Mouse (Mus musculus): ENCODE measurements around the gene Csnk1e. TPM values are rescaled to one million over a fixed set of nuclear protein-coding genes. Genes with fewer than 3 reads are reported as not detected.

The Csnk1e gene
- polyA plus RNA-seq, 1 experiment from 2014 or later, result 193 TPM

DNA sequence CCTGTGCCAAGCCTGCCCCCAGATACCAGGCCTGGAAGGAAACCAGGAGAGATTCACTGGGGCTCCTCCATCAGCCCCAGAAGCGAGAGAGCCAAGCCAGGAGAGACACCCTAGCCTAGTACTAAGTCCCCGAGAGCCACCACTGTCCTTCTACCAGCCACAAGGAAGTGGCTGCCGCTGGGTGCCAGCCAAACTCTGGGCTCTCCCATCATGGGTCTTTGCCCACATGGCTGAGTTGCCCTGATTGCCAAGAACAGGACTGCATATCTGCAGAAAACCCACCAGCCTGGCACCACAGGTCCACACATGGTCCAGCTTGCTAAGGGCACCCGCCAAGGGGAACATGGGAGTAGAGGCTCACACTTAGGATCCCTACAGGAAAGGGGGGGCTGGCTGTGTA lies 15.1 kb downstream of the Csnk1e start:
- Histone ChIP-seq H3K4me3 (ENCODE audit: low read depth, low read length) (peak overlapping the region; percentile 66), H3K4me1 (ENCODE audit: control insufficient read depth, insufficient read depth, low read length) (peaks cover 62% of the 10 kb centered on the region), H3K4me2 (ENCODE audit: low read length) (peak overlapping the region; percentile 99), H3K27me3 (ENCODE audit: control insufficient read depth, insufficient read depth, low read depth, low read length) (no peaks in the 10 kb centered on the region), H3K9ac (ENCODE audit: low read depth, low read length) (peak overlapping the region; percentile 97), H3K27ac (ENCODE audit: low read length) (no peak overlapping the region; the same call in 1 of the 2 replicates), H3K36me3 (ENCODE audit: control insufficient read depth, insufficient read depth, low read length) (peaks cover 10% of the 10 kb centered on the region; the same call in 1 of the 2 replicates), H3K9me3 (replicated peaks; ENCODE audit: control insufficient read depth, low read length, poor library complexity, severe bottlenecking) (no peaks in the 10 kb centered on the region)
- ATAC-seq, result no peak
- WGBS, result 55% methylated on average over 4 of the region's 4 CpGs

DNA sequence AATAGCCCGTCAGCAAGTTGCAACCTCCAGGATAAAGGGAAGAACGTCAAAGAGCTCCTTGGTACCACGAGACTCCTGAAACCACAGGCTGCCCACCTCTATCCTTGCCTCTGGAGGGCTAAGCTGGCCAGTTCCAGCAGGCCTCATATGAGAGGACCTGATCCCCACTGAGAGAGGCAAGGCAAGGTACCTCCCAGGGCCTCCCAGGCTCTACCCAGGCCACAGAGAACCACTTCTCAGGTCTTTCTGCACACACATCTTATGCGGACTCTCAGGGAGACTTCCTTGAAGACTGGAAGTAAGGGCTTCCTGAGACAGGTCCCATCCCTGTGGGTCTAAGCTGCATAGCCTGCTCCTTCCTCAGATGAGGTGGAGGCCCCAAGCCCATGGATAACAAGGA lies 16.0 kb downstream of the Csnk1e start:
- peaks cover 11% of the 10 kb centered on the region; the same call in 1 of the 2 replicates for H3K36me3 ChIP-seq (ENCODE audit: control insufficient read depth, insufficient read depth, low read length)
- H3K9ac ChIP-seq (ENCODE audit: low read depth, low read length), result no peak overlapping the region
- peaks cover 66% of the 10 kb centered on the region for H3K4me1 ChIP-seq (ENCODE audit: control insufficient read depth, insufficient read depth, low read length)
- no peak overlapping the region for H3K27ac ChIP-seq (ENCODE audit: low read length)
- no peaks in the 10 kb centered on the region for H3K27me3 ChIP-seq (ENCODE audit: control insufficient read depth, insufficient read depth, low read depth, low read length)
- 78% methylated on average over 4 of the region's 4 CpGs for WGBS
- peak overlapping the region; percentile 66; the same call in 1 of the 2 replicates for H3K4me3 ChIP-seq (ENCODE audit: low read depth, low read length)
- ATAC-seq, result no peak
- no peaks in the 10 kb centered on the region for H3K9me3 ChIP-seq (replicated peaks; ENCODE audit: control insufficient read depth, low read length, poor library complexity, severe bottlenecking)
- H3K4me2 ChIP-seq (ENCODE audit: low read length), result peak overlapping the region; percentile 99

DNA sequence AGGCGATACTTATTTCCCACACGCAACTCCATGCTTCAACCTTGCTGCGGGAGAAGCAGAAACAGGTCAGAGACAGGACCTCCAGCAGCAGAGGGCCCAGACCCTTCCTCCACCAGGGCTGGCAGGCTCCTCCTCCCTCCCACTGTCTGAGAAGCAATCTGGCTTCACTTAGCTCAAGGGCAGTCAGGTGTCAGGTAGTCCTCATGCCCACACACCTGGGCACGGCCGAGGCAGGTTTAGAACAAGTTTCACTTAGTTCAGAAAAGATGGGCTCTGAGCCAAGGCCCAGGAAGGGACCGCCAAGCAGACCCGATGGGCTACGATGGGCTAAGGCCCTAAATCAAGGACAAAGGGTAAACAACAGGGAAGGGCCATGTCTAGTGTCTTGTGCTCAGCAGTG lies 16.6 kb downstream of the Csnk1e start:
- Histone ChIP-seq H3K4me1 (ENCODE audit: control insufficient read depth, insufficient read depth, low read length) (peaks cover 66% of the 10 kb centered on the region), H3K27ac (ENCODE audit: low read length) (no peak overlapping the region), H3K36me3 (ENCODE audit: control insufficient read depth, insufficient read depth, low read length) (peaks cover 16% of the 10 kb centered on the region; the same call in 1 of the 2 replicates), H3K9ac (ENCODE audit: low read depth, low read length) (peak overlapping the region; percentile 18; the same call in 1 of the 2 replicates), H3K4me2 (ENCODE audit: low read length) (peak overlapping the region; percentile 99; the same call in 1 of the 2 replicates), H3K9me3 (replicated peaks; ENCODE audit: control insufficient read depth, low read length, poor library complexity, severe bottlenecking) (no peaks in the 10 kb centered on the region), H3K27me3 (ENCODE audit: control insufficient read depth, insufficient read depth, low read depth, low read length) (no peaks in the 10 kb centered on the region), H3K4me3 (ENCODE audit: low read depth, low read length) (no peak overlapping the region)
- WGBS, result 74% methylated on average over 8 of the region's 8 CpGs
- no peak for ATAC-seq

DNA sequence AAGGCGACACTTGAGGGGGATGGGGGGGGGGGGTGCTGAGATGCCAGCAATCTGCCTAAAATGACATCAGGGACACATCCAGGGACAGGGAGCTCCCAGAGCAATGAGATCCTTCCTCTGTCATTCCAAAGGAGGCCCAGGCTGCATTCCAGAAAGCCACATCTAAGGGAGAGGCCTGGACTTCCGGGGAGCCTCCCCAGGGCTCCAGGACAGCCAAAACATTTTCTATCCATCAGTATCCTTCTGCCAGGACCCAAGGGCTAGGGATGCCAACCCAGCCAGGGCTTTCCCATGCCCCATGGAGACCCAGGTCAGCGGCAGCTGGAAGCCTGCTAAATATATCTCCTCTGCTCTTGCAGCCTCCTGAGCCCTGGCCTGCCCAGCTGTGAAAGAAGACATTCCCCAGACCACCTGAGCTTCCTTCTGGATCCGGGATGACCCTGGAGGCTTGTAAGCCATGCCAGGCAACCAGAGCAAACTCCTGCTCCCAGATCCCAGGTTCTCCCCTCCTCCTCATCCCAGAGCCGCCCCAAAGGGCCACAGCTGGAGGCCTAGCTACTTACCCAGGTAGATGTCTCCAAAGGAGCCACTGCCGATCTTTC lies 17.1 kb downstream of the Csnk1e start:
- H3K4me1 ChIP-seq (ENCODE audit: control insufficient read depth, insufficient read depth, low read length), result peaks cover 66% of the 10 kb centered on the region
- H3K36me3 ChIP-seq (ENCODE audit: control insufficient read depth, insufficient read depth, low read length), result peaks cover 16% of the 10 kb centered on the region; the same call in 1 of the 2 replicates
- H3K27ac ChIP-seq (ENCODE audit: low read length), result no peak overlapping the region
- no peaks in the 10 kb centered on the region for H3K9me3 ChIP-seq (replicated peaks; ENCODE audit: control insufficient read depth, low read length, poor library complexity, severe bottlenecking)
- WGBS, result 88% methylated on average over 6 of the region's 6 CpGs
- no peak overlapping the region for H3K4me3 ChIP-seq (ENCODE audit: low read depth, low read length)
- ATAC-seq, result no peak
- H3K9ac ChIP-seq (ENCODE audit: low read depth, low read length), result peak overlapping the region; percentile 18; the same call in 1 of the 2 replicates
- H3K4me2 ChIP-seq (ENCODE audit: low read length), result peak overlapping the region; percentile 99; the same call in 1 of the 2 replicates
- no peaks in the 10 kb centered on the region for H3K27me3 ChIP-seq (ENCODE audit: control insufficient read depth, insufficient read depth, low read depth, low read length)

DNA sequence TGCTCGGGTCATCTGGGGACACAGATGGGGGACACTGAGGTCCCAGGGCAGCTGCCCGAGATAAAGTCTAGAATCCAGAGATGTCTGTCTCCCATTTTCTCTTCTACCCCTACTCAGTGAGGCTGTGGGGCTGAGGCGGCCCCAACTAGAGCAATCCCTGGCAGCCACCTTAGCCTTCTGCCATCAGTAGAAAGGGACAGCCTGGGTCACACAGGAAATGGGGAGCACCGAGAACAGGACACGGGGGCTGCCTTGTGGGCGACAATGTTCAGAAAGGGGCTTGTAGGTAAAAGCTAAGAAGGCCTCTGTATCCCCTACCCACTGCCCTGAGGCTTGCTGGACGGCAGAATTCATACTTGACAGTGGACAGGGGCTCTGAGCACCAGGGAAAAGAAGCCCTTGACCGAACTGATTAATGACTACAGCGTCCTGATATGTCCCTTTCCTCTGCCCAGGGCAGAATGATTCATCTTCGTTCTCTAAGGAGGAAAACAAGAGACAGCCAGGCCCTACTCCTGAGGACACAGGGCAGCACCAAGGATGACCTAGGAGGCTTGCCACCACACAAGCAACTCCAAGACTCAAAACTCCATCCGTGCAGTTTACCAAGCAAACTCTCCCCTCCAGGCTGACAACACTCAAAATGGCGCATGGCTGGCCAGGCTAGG lies 17.7 kb downstream of the Csnk1e start:
- no peak overlapping the region for H3K4me3 ChIP-seq (ENCODE audit: low read depth, low read length)
- peaks cover 16% of the 10 kb centered on the region; the same call in 1 of the 2 replicates for H3K36me3 ChIP-seq (ENCODE audit: control insufficient read depth, insufficient read depth, low read length)
- H3K27me3 ChIP-seq (ENCODE audit: control insufficient read depth, insufficient read depth, low read depth, low read length), result no peaks in the 10 kb centered on the region
- H3K27ac ChIP-seq (ENCODE audit: low read length), result no peak overlapping the region
- H3K9me3 ChIP-seq (replicated peaks; ENCODE audit: control insufficient read depth, low read length, poor library complexity, severe bottlenecking), result no peaks in the 10 kb centered on the region
- no peak overlapping the region for H3K9ac ChIP-seq (ENCODE audit: low read depth, low read length)
- no peak overlapping the region for H3K4me2 ChIP-seq (ENCODE audit: low read length)
- peaks cover 65% of the 10 kb centered on the region for H3K4me1 ChIP-seq (ENCODE audit: control insufficient read depth, insufficient read depth, low read length)
- 90% methylated on average over 12 of the region's 12 CpGs for WGBS
- no peak for ATAC-seq

DNA sequence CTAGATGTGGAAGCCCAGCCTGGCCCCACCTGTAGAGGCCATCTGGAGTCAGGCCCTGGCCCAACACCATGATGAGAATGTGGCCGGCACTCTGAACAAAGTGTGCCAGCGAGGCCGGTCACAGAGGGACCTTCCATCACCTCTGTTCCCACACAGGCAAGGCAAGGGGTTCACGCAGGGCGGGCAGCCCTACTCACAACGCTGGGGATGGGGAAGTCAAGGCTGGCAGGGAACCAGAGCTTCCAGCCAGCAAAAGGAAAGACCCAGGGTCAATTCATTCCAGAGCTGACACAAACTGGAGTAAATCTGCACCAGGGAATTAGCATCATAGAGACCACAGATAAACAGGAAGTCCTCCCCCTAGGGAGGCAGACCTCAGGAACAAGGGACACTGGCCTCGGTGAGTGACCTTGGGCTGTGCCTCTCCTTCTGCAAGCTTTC lies 18.9 kb downstream of the Csnk1e start:
- Histone ChIP-seq H3K4me3 (ENCODE audit: low read depth, low read length) (no peak overlapping the region), H3K27ac (ENCODE audit: low read length) (0 out of 2 replicates have a peak overlapping the region, but pooled peaks have one; percentile 17), H3K27me3 (ENCODE audit: control insufficient read depth, insufficient read depth, low read depth, low read length) (no peaks in the 10 kb centered on the region), H3K9me3 (replicated peaks; ENCODE audit: control insufficient read depth, low read length, poor library complexity, severe bottlenecking) (no peaks in the 10 kb centered on the region), H3K36me3 (ENCODE audit: control insufficient read depth, insufficient read depth, low read length) (peaks cover 16% of the 10 kb centered on the region; the same call in 1 of the 2 replicates), H3K9ac (ENCODE audit: low read depth, low read length) (peak overlapping the region; percentile 25; the same call in 1 of the 2 replicates), H3K4me1 (ENCODE audit: control insufficient read depth, insufficient read depth, low read length) (peaks cover 61% of the 10 kb centered on the region), H3K4me2 (ENCODE audit: low read length) (peak overlapping the region; percentile 7; the same call in 1 of the 2 replicates)
- ATAC-seq, result no peak
- WGBS, result 62% methylated on average over 7 of the region's 7 CpGs

DNA sequence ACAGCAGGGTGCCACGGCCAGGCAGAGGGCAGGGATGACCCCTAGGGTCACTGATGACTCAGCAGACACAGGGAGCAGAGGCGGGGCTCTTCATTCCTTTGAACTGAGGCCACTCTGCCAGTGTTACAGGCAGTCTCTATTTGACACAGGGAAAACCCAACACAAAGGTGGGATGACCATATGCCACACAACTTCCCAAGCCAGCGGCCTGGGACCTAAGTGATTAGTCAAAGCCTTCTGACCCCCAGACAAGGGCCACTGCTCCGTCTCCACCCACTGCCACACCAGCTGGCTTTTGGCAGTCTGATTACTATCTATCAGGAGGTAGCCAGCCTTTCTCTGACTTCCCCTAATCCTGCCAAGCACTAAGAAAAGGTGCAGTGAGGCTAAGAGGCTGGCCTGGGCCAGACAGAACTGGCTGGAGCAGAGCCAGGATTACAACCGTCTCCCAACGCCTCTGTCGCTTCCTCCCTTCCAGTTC lies 20.1 kb downstream of the Csnk1e start:
- no peak overlapping the region for H3K4me2 ChIP-seq (ENCODE audit: low read length)
- peaks cover 56% of the 10 kb centered on the region for H3K4me1 ChIP-seq (ENCODE audit: control insufficient read depth, insufficient read depth, low read length)
- no peak for ATAC-seq
- H3K4me3 ChIP-seq (ENCODE audit: low read depth, low read length), result no peak overlapping the region
- no peak overlapping the region for H3K9ac ChIP-seq (ENCODE audit: low read depth, low read length)
- 27% methylated on average over 7 of the region's 7 CpGs for WGBS
- no peaks in the 10 kb centered on the region for H3K27me3 ChIP-seq (ENCODE audit: control insufficient read depth, insufficient read depth, low read depth, low read length)
- H3K9me3 ChIP-seq (replicated peaks; ENCODE audit: control insufficient read depth, low read length, poor library complexity, severe bottlenecking), result no peaks in the 10 kb centered on the region
- H3K36me3 ChIP-seq (ENCODE audit: control insufficient read depth, insufficient read depth, low read length), result peaks cover 22% of the 10 kb centered on the region; the same call in 1 of the 2 replicates
- H3K27ac ChIP-seq (ENCODE audit: low read length), result no peak overlapping the region

DNA sequence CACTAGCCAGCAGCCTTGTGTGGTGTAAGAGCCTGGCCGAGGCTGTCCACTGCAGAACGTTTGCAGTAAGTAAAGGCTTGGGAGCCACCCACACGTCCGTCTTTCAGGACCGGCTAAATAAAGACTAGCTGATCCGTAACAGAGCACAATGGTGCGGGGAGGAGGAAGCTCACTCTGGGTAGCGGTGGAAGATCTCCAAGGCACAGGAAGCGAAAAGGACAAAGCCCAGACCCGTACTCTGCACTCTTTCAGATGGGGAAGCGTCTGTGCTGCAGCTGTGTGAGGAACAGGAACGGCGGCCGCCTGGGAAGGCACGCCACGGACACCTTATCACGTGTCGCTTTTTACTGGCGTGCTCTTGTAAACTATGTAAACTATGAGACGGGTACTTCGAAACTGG lies 22.5 kb downstream of the Csnk1e start:
- H3K4me3 ChIP-seq (ENCODE audit: low read depth, low read length), result no peak overlapping the region
- peaks cover 33% of the 10 kb centered on the region for H3K4me1 ChIP-seq (ENCODE audit: control insufficient read depth, insufficient read depth, low read length)
- no peak overlapping the region for H3K9ac ChIP-seq (ENCODE audit: low read depth, low read length)
- no peaks in the 10 kb centered on the region for H3K9me3 ChIP-seq (replicated peaks; ENCODE audit: control insufficient read depth, low read length, poor library complexity, severe bottlenecking)
- no peaks in the 10 kb centered on the region for H3K27me3 ChIP-seq (ENCODE audit: control insufficient read depth, insufficient read depth, low read depth, low read length)
- H3K27ac ChIP-seq (ENCODE audit: low read length), result peak overlapping the region; percentile 60; the same call in 1 of the 2 replicates
- no peak for ATAC-seq
- WGBS, result 33% methylated on average over 21 of the region's 21 CpGs
- peaks cover 35% of the 10 kb centered on the region for H3K36me3 ChIP-seq (ENCODE audit: control insufficient read depth, insufficient read depth, low read length)
- H3K4me2 ChIP-seq (ENCODE audit: low read length), result peak overlapping the region; percentile 17; the same call in 1 of the 2 replicates

DNA sequence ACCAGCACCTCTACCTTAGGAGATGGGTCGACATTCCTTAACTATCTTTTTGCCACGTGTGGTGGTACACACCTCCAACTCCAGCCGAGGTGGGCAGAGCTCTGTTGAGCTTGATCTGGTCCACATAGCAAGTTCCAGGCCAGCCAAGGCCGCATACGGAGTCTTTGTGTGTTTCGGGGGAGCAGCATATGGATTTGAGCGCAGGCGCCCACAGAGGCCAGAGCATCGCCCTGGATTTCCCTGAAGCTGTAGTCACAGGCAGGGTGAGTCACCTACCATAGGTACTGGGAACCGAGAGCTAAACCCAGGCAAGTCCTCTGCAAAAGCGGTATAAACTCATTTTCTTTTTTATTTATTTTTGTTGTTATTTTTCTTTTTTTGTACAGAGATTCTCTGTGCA lies 23.0 kb downstream of the Csnk1e start:
- Histone ChIP-seq H3K4me3 (ENCODE audit: low read depth, low read length) (no peak overlapping the region), H3K4me2 (ENCODE audit: low read length) (no peak overlapping the region), H3K9me3 (replicated peaks; ENCODE audit: control insufficient read depth, low read length, poor library complexity, severe bottlenecking) (no peaks in the 10 kb centered on the region), H3K9ac (ENCODE audit: low read depth, low read length) (no peak overlapping the region), H3K27me3 (ENCODE audit: control insufficient read depth, insufficient read depth, low read depth, low read length) (no peaks in the 10 kb centered on the region), H3K36me3 (ENCODE audit: control insufficient read depth, insufficient read depth, low read length) (peaks cover 33% of the 10 kb centered on the region), H3K27ac (ENCODE audit: low read length) (peak overlapping the region; percentile 60; the same call in 1 of the 2 replicates), H3K4me1 (ENCODE audit: control insufficient read depth, insufficient read depth, low read length) (peaks cover 27% of the 10 kb centered on the region)
- WGBS, result 90% methylated on average over 11 of the region's 11 CpGs
- ATAC-seq, result no peak
